Mouse (Mus musculus) liver, embryonic 12.5 days (tissue): ENCODE data around the gene Snx29. TPM values are rescaled to one million over a fixed set of nuclear protein-coding genes. Genes with fewer than 3 reads are reported as not detected.
"Not testable (repeated sequence)": the region's sequence is repeated elsewhere in the genome, so short reads cannot be mapped to it uniquely, and the experiment has no call there.

Experiments used
- ATAC-seq: fragments of 200-750 bp; cut with Nextera tagmentation; 2 replicates; pipeline ENCODE4 v1.8.0; 2017; ENCODE audit warnings: moderate number of reproducible peaks, mild to moderate bottlenecking, moderate library complexity
- H3K27ac ChIP-seq: fragments of 300-500 bp; sonication (generic); 2 replicates; pipeline ENCODE4 v1.5.1; 2016; ENCODE audit warnings: mild to moderate bottlenecking
- H3K27me3 ChIP-seq: fragments of 300-500 bp; sonication (generic); replicated peaks from 2 replicates; pipeline ENCODE4 v1.6.1; 2016; ENCODE audit warnings: mild to moderate bottlenecking, moderate library complexity
- H3K36me3 ChIP-seq: fragments of 300-500 bp; sonication (generic); 2 replicates; pipeline ENCODE4 v1.6.1; 2016; ENCODE audit warnings: mild to moderate bottlenecking, moderate library complexity
- H3K4me1 ChIP-seq: fragments of 300-500 bp; sonication (generic); 2 replicates; pipeline ENCODE4 v1.6.1; 2016
- H3K4me2 ChIP-seq: fragments of 300-500 bp; sonication (generic); 2 replicates; pipeline ENCODE4 v1.6.1; 2016; ENCODE audit warnings: mild to moderate bottlenecking, moderate library complexity
- H3K4me3 ChIP-seq: fragments of 300-500 bp; sonication (generic); 2 replicates; pipeline ENCODE4 v1.5.1; 2016; ENCODE audit warnings: mild to moderate bottlenecking, moderate library complexity
- H3K9ac ChIP-seq: fragments of 300-500 bp; sonication (generic); 2 replicates; pipeline ENCODE4 v1.6.1; 2016; ENCODE audit warnings: mild to moderate bottlenecking, moderate library complexity
- H3K9me3 ChIP-seq: fragments of 300-500 bp; sonication (generic); replicated peaks from 2 replicates; pipeline ENCODE4 v1.6.1; 2016; ENCODE audit warnings: mild to moderate bottlenecking, moderate library complexity
- WGBS: fragments of 180-500 bp; shearing (Covaris S2); methylation state at CpG from one replicate; pipeline ENCODE4 v1.1.7; 2016; ENCODE audit not compliant: insufficient replicate concordance; 5-methylcytosine and 5-hydroxymethylcytosine counted together
- polyA plus RNA-seq: library from polyadenylated mRNA; unstranded; fragments of >200 nt; fragmentation: Nextera tagmentation; extraction: Ambion mirVana; gene quantifications from 2 replicates; pipeline ENCODE4 v1.2.1, GENCODE M21; 2016

Gene Snx29
- polyA plus RNA-seq, 1 experiment from 2014 or later = 4.9 TPM

DNA sequence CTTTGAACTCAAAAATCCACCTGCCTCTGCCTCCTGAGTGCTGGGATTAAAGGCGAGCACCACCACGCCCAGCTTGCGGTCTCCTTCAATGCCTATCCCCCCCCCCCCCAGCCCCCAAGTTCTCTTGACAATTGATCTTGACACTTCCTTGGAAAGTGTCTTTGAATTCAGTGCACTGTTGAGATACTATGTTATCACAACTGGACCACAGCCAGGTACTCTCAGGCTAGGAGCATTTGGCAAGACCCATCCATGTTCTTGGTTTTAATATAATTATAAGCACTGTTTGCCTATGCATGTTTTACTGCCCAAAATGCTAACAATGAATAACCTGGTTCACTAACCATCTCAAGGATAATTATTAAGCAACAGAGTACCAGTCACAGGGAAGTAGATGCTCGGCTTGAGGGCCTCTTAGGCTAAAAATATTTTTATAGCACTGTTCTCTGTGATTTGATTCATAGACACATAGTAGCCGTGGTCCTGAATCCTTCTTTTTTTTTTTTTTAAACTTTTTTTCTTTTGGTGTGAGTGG is 6.9 kb upstream of the Snx29 start:
- 51% methylated on average over 5 of the region's 5 CpGs for WGBS
- Histone ChIP-seq H3K4me2 (no peak overlapping the region), H3K9ac (no peak overlapping the region), H3K27ac (no peak overlapping the region), H3K4me3 (no peak overlapping the region), H3K27me3 (no peaks in the 10 kb centered on the region), H3K36me3 (no peaks in the 10 kb centered on the region), H3K4me1 (no peaks in the 10 kb centered on the region), H3K9me3 (no peaks in the 10 kb centered on the region)
- no peak for ATAC-seq

DNA sequence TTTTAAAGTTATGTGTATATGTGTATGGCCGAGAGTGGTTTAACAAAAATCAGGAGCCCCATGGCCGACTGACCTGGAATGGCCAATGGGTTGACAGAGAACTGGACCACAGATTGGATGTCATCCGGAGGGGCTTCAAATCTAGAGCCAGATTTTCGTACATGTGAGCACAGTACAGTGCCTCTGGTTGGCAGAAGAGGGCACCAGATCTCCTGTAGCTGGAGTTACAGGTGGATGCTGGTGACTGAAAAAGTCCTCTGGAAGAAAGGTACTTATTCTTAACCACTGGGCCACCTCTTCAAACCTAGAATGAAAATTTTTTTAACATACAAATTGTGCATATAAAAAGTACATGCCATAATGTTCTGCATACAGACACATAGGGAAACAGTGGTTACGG is 6.0 kb upstream of the Snx29 start:
- H3K4me2 ChIP-seq = no peak overlapping the region
- H3K36me3 ChIP-seq = no peaks in the 10 kb centered on the region
- H3K9ac ChIP-seq = no peak overlapping the region
- H3K27me3 ChIP-seq = no peaks in the 10 kb centered on the region
- H3K9me3 ChIP-seq = no peaks in the 10 kb centered on the region
- no peak overlapping the region for H3K4me3 ChIP-seq
- no peak for ATAC-seq
- no peak overlapping the region for H3K27ac ChIP-seq
- H3K4me1 ChIP-seq = no peaks in the 10 kb centered on the region
- WGBS = 63% methylated on average over 5 of the region's 5 CpGs

DNA sequence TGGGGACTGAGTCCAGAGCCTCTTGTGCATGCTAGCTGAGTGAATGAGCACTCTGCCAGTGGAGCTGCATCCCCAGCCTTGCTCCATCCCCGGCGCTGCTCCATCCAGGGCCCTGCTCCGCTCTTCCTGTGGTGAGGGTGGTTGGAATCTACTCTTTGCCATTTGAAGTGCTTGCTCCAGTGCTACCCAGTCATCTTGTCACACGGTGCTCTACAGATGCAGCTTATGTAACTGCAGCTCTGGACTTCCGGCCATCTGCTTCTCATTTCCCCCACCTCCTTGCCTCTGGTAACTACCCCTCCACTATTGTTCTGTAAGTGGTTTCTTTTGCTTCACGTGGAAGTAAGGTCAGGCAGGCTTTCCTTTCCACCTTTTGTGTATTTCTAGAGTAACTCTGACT is 5.4 kb upstream of the Snx29 start:
- H3K4me2 ChIP-seq = no peak overlapping the region
- no peaks in the 10 kb centered on the region for H3K36me3 ChIP-seq
- peaks cover 5% of the 10 kb centered on the region for H3K4me1 ChIP-seq
- no peak for ATAC-seq
- 48% methylated on average over 6 of the region's 6 CpGs for WGBS
- H3K27me3 ChIP-seq = no peaks in the 10 kb centered on the region
- H3K9me3 ChIP-seq = no peaks in the 10 kb centered on the region
- no peak overlapping the region for H3K27ac ChIP-seq
- H3K4me3 ChIP-seq = no peak overlapping the region
- no peak overlapping the region for H3K9ac ChIP-seq

DNA sequence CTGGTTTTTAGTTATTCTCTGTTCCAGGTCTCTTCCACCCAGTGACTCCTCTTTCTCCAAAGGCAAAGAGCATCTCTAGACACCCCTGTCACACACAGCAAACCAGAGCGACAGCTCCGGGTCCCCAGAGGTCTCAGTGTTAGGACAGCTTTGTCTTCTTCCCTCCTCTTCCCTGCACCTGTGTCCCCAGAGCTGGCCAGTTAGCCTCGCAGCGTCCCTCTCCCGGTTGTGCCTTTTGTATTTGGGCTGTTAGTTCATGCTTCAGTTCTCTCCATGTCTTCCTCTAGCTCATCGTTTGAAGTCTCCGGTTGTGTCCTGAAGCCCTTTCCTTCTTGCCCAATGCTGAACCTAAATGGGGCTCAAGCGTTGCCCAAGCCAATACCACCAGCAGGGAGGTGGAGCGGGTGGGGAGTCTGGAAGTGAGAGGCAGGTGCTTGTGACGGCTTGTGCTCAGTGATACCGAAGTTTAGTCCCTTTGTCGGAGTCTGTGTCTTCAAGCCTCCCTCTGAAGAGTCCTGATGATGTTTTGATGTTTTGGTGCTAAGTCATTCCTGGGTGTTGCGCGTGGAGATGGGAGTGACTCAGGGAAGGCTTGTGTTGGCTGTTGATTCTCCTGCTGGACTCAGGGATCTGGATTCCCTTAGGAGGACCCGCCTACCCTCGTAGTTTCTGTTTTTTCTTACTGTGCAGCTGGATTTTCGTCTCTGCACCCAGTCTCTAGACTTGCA is 780 bp downstream of the Snx29 start:
- peak overlapping the region; percentile 88 for H3K9ac ChIP-seq
- H3K4me3 ChIP-seq = peak overlapping the region; percentile 80
- peaks cover 17% of the 10 kb centered on the region for H3K4me1 ChIP-seq
- H3K4me2 ChIP-seq = peak overlapping the region; percentile 95
- no peaks in the 10 kb centered on the region for H3K27me3 ChIP-seq
- 10% methylated on average over 17 of the region's 17 CpGs for WGBS
- H3K27ac ChIP-seq = peak overlapping the region; percentile 84
- peak; percentile 48 for ATAC-seq
- no peaks in the 10 kb centered on the region for H3K36me3 ChIP-seq
- no peaks in the 10 kb centered on the region for H3K9me3 ChIP-seq

DNA sequence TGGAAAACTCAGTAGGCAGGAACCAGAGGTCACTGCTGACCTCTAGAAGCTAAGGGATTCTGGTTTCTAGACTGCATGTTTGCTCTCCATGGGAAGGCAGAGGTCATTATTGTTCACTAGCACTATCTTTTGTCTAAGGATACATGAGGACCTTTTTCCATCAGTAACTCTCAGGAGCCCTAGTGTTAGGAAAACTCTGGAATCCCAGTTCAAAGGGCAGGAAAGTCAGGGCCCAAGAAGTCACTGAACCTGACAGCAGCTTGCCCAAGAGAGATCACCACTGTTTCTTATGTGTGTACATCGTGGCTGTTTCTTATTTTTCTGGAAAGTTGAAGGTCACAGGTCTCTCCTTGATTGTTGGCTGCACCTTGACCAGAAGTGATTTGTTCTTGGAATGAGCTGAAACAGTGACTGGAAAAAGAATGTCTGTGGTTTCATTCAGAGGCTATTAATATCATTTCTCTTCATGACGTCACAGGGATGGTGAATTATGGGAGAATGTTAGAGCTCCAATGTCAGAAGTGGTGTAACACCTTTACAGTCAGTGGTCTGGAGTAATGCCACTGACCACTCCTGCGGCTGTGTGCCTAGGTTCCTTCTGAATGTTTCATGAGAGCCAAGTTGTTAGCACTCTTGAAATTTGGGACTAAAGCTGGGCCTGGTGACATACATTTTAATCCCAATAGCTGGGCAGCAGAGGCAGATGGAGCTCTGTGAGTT is 7.5 kb downstream of the Snx29 start:
- Histone ChIP-seq H3K4me2 (no peak overlapping the region), H3K4me1 (no peaks in the 10 kb centered on the region), H3K9me3 (no peaks in the 10 kb centered on the region), H3K27me3 (no peaks in the 10 kb centered on the region), H3K9ac (no peak overlapping the region), H3K36me3 (no peaks in the 10 kb centered on the region), H3K27ac (no peak overlapping the region), H3K4me3 (no peak overlapping the region)
- no peak for ATAC-seq
- 60% methylated on average over 3 of the region's 3 CpGs for WGBS

DNA sequence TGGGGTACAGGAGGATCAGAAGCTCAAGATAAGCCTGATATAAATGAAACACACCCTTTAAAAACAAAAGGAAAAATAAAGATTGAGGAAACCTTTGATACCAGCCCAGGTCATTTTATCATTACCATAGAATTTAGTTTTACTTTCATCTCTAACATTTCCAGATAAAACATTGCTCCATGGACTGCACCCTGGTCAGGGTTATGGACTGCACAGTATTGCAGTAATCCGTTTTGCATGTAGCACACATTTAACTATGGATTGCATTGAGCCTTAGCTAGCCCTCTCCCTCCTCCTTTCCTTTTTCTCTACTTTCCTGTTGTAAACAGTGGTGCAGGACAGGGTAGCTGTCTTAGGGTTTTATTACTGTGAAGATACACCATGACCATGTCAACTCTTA is 8.3 kb downstream of the Snx29 start:
- no peak overlapping the region for H3K9ac ChIP-seq
- 64% methylated on average over 1 of the region's 1 CpGs for WGBS
- ATAC-seq = no peak
- H3K27ac ChIP-seq = no peak overlapping the region
- H3K27me3 ChIP-seq = no peaks in the 10 kb centered on the region
- H3K4me2 ChIP-seq = no peak overlapping the region
- H3K9me3 ChIP-seq = no peaks in the 10 kb centered on the region
- no peaks in the 10 kb centered on the region for H3K36me3 ChIP-seq
- H3K4me3 ChIP-seq = no peak overlapping the region
- H3K4me1 ChIP-seq = no peaks in the 10 kb centered on the region

DNA sequence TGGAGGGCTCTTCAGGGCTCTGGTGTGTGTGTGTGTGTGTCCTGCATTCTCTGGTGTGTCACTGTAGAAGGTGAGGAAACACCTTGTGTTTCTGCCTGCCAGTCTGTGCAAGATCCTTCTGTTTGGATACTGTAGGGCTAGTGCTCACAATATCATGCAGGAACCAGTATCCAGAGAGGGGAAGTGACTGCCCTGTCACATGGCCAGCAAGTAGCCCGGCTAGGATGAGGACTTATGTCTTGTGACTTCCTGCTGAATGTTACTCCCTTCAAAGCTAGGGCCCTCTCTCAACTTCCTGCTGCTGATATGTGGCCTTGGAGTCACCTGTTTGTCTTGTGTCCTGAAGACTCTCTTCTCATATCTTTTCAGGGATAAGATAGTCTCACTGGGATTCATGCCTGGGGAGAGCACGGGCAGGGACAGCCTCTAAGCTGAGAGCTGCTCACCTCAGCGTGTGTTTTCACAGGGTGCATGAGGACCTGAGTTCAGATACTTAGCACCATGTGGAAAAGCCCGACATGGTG is 20.6 kb downstream of the Snx29 start:
- H3K4me2 ChIP-seq = no peak overlapping the region
- H3K27ac ChIP-seq = peak overlapping the region; percentile 45; the same call in 1 of the 2 replicates
- peak; percentile 42 for ATAC-seq
- H3K9me3 ChIP-seq = no peaks in the 10 kb centered on the region
- 40% methylated on average over 4 of the region's 4 CpGs for WGBS
- H3K4me3 ChIP-seq = no peak overlapping the region
- H3K9ac ChIP-seq = no peak overlapping the region
- H3K36me3 ChIP-seq = no peaks in the 10 kb centered on the region
- H3K4me1 ChIP-seq = 0 out of 2 replicates have a peak, but pooled peaks cover 4% of the 10 kb centered on the region
- no peaks in the 10 kb centered on the region for H3K27me3 ChIP-seq

DNA sequence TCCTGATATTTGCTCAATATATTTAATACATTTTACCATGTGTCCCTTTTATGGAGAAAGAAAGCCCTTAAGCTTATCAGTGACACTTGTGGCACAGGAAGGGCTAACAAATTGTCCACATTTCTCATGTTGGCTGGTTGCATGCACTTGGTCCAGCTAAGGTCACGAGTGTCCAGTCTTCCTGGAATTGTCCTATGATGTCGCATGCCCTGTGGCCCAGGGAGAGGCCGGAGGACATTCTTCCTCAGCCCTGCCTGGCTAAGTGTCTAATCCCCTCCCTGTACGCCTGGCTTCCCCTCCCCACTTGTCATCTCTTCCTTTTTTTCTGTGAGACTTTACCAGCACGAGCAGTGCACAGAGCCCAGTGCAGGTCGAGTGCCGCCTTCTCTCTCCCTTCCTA is 29.2 kb downstream of the Snx29 start:
- Histone ChIP-seq H3K4me1 (peaks cover 8% of the 10 kb centered on the region), H3K4me2 (no peak overlapping the region), H3K27ac (no peak overlapping the region), H3K36me3 (no peaks in the 10 kb centered on the region), H3K9me3 (no peaks in the 10 kb centered on the region), H3K27me3 (no peaks in the 10 kb centered on the region), H3K9ac (no peak overlapping the region), H3K4me3 (no peak overlapping the region)
- no peak for ATAC-seq
- WGBS = 39% methylated on average over 7 of the region's 7 CpGs

DNA sequence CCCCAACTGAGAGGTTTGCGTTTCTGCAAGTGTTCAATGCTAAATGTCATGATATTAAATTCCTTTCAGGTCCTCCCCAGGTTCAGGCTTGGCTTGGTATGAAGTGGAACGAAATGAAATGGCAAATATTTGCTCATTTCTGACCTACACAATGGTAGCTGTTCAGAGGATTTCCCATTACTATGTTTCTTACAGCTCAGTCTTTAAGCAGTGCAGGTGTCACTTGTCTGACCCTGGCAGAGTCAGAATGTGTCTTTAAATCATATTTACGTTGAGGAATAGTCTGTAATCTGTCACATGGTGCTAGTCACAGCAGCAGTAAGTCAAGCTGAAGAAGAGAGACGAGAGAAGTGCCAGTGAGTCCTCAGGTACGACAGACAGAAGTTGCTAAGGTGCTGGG is 36.5 kb downstream of the Snx29 start:
- Histone ChIP-seq H3K27ac (no peak overlapping the region), H3K4me1 (no peaks in the 10 kb centered on the region), H3K9me3 (no peaks in the 10 kb centered on the region), H3K4me2 (no peak overlapping the region), H3K36me3 (no peaks in the 10 kb centered on the region), H3K27me3 (no peaks in the 10 kb centered on the region), H3K4me3 (no peak overlapping the region), H3K9ac (no peak overlapping the region)
- 60% methylated on average over 5 of the region's 5 CpGs for WGBS
- ATAC-seq = no peak

DNA sequence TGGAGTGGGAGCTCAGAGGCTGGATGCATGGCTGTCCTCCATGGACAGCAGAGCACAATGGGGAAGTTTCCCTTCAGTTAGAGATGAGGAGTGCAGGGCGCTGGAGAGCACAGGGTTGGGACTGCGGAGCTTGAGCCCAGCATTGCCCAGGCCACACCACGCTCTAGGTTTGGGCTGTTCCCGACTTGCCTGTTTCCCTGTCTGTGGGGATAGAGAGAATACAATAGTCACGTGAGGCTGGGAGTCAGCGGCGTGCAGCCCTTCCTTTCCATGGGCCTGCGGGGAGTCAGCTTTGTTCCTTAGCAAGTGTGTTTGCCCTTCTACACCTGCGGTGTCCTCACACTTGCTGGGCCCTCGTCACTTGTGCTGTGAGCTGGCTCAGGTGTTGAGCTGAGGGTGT is 37.2 kb downstream of the Snx29 start:
- Histone ChIP-seq H3K4me2 (no peak overlapping the region), H3K9me3 (no peaks in the 10 kb centered on the region), H3K27ac (no peak overlapping the region), H3K36me3 (no peaks in the 10 kb centered on the region), H3K4me1 (no peaks in the 10 kb centered on the region), H3K4me3 (no peak overlapping the region), H3K9ac (no peak overlapping the region), H3K27me3 (no peaks in the 10 kb centered on the region)
- ATAC-seq = no peak
- 61% methylated on average over 10 of the region's 10 CpGs for WGBS

DNA sequence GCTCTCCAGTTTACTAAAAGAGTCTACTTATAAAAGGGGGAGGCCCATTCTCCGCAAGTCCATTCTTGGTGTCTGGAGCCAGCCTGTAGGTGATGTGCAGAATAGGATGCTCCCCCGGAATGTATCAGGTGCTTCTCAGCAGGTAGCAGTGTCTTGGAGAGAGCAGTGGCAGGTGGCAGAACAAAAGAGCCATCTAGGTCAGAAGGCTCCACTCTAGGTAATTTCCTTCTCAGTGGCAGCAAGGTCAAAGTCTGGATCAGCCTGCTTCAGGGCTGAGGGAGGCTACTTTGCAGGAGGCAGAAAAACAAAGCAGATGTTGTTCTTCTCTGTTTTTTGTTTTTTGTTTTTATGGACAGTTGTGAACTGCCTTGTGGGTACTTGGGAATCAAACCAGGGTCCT is 37.9 kb downstream of the Snx29 start:
- H3K9ac ChIP-seq, H3K4me3 ChIP-seq, H3K27me3 ChIP-seq, H3K9me3 ChIP-seq, H3K4me2 ChIP-seq, H3K27ac ChIP-seq, ATAC-seq, H3K36me3 ChIP-seq, H3K4me1 ChIP-seq: not testable (repeated sequence)
- 82% methylated on average over 2 of the region's 2 CpGs for WGBS

DNA sequence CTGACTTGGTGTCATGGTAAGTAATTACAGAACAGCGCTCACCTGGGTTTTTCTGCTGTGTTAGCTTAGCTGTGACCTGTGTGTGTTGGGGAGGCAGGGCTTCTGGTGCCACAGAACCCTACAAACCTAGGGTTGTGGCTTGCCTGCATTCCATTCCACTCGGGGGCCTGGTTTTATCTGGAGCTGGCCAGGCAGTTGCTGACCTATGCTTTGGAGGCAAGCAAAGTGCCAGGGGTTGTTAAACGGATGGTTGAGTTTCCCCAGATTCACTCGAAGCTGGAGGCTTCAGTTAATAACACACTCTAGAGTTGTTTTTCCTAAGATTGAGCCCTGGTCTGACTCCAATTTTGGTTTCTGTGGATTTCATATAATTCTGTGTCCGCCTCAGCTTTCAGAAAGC is 42.9 kb downstream of the Snx29 start:
- Histone ChIP-seq H3K4me3 (no peak overlapping the region), H3K9ac (no peak overlapping the region), H3K4me1 (peaks cover 28% of the 10 kb centered on the region), H3K36me3 (no peaks in the 10 kb centered on the region), H3K27ac (no peak overlapping the region), H3K4me2 (no peak overlapping the region), H3K9me3 (no peaks in the 10 kb centered on the region), H3K27me3 (no peaks in the 10 kb centered on the region)
- no peak for ATAC-seq
- 54% methylated on average over 5 of the region's 5 CpGs for WGBS
